Mouse (Mus musculus) adipocyte (in vitro differentiated cells): Measurements from ENCODE around the gene Il18rap.
"Not testable (repeated sequence)": the region's sequence is repeated elsewhere in the genome, so short reads cannot be mapped to it uniquely, and the experiment has no call there.

Experiments
- DNase-seq: peaks from one replicate; pipeline ENCODE4 v3.0.0-alpha.2; 2016; ENCODE audit warnings: low spot score

Gene Il18rap

GRCm38 (mm10) chr1:40544650-40545049 lies 29.5 kb downstream of the Il18rap start:
- DNase-seq = peak; percentile 81

- DNase-seq = no peak
These were observed 31.5 kb downstream of the Il18rap start for GRCm38 (mm10) chr1:40546645-40547044.

GRCm38 (mm10) chr1:40547064-40547572 lies 32.0 kb downstream of the Il18rap start:
- DNase-seq = no peak

GRCm38 (mm10) chr1:40547762-40548161 lies 32.6 kb downstream of the Il18rap start:
- no peak for DNase-seq

GRCm38 (mm10) chr1:40569374-40569773 lies 54.2 kb downstream of the Il18rap start:
- DNase-seq = no peak

- peak; percentile 55 for DNase-seq
These were observed 64.6 kb downstream of the Il18rap start, which contains the start of gene Slc9a4 for GRCm38 (mm10) chr1:40579784-40580183. Gene Slc9a4, plus strand, starts transcription at chr1:40580081.

DNA sequence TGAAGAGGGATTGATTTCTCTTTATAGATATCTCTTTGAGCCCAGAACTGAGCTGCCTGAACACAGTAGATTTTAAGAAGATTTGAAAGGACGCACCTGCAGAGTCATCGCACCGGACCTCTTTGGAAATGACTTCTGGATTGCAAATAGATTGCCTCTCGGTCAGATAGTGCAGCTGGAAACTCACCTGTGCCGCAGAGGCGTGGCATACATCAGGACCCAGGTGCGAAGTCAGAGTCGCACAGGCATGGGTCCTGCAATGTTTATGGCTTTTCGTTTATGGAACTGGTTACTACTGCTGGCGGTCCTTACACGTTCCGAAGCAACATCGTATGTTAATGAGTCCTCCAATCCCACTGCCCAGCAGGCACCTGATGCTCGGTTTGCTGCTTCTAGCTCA lies 65.1 kb downstream of the Il18rap start:
- DNase-seq = no peak

- DNase-seq = no peak
These were observed 71.6 kb downstream of the Il18rap start for GRCm38 (mm10) chr1:40586776-40587175.

DNA sequence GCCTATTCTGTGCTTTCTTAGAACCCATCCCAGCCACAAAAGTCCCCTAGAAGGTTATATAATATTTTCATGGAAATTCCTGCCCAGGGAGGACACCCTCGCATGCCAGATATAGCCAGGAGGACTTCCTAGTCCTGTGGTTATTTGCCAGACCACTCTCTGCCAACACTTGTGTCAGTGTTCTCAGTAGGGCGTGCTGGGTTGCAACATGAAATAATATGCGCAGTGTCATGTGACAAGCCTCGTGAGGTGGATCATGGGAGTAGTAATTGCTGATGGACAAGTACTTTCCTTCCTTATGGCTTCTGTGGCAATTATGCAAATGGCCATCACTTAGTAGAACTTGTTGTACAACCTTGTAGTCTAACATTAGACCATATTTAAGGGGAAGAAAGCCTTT lies 75.8 kb downstream of the Il18rap start:
- DNase-seq = no peak

GRCm38 (mm10) chr1:40597822-40598221 lies 82.7 kb downstream of the Il18rap start:
- no peak for DNase-seq

DNA sequence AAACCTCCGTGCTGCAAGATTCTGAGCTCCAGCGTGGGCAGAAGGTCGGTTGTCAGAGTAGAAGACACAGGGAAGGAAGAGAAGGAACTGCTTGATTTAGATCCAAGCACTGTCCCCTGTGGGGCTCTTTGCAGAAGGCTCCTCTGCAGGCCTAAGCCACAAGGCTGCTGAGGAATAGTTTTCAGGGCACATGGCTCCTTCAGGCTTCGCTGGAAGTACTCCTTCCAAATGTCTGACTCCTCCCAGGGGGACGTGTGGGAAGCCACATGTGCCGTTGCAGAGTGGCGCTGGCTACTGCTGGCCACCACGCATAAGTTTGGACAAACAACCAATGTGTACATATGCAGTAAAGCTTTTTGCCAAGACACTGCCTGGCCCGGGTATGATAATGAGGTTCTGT lies 84.5 kb downstream of the Il18rap start:
- DNase-seq = not testable (repeated sequence)

- DNase-seq = peak; percentile 47
These were observed 85.5 kb downstream of the Il18rap start for GRCm38 (mm10) chr1:40600394-40601327.
